Mouse (Mus musculus): ENCODE data around the gene Nfix.

DNA sequence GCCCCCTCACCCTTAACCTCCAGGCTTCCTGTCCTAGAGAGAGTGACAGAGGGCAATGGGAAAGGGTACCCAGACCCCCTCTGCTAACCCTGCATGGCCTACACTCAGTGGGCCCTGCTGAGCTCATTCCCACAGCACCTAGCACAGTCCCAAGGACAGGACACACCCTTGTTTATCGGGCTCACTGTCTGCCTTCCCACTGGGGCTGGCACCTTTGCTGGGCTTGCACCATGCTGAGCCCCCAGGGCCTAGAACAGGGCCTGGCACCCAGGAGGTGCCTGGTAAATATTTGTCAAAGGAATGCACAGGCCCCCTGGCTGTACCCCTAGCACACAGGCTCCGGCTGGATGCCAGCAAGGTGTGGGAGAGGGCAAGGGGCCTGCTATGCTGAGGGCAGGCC lies 9.6 kb downstream of the Nfix start:
- TF ChIP-seq POLR2A (IDR thresholded peaks at IDR 0.05; ENCODE audit: borderline replicate concordance, insufficient read depth, low read length) = no peak
- TF ChIP-seq CTCF (IDR thresholded peaks at IDR 0.05; ENCODE audit: borderline replicate concordance, insufficient read depth, low read depth, low read length) = no peak

Measured in cerebellum, adult 2 months (tissue).